Mouse (Mus musculus) ES-E14 (cell line): Measurements from ENCODE around the gene Prkag2. TPM values are rescaled to one million over a fixed set of nuclear protein-coding genes. Genes with fewer than 3 reads are reported as not detected.

ENCODE experiments used
- DNase-seq: peaks from one replicate; pipeline ENCODE4 v3.0.0-alpha.2; 2013; ENCODE audit warnings: low read depth, low spot score
- H3K27ac ChIP-seq: 2 replicates; pipeline ENCODE4 v1.5.1; 2012; ENCODE audit warnings: low read depth, mild to moderate bottlenecking, low read length, moderate library complexity, mixed read lengths; ENCODE audit not compliant: poor library complexity, insufficient read depth, severe bottlenecking
- H3K36me3 ChIP-seq: 2 replicates; pipeline ENCODE4 v1.6.1; 2012; ENCODE audit warnings: mild to moderate bottlenecking, low read length, moderate library complexity, mixed read lengths; ENCODE audit not compliant: control insufficient read depth, poor library complexity, insufficient read depth, severe bottlenecking
- H3K4me1 ChIP-seq, 2 experiments: fragments of 150-350 bp in 1 of 2; sonication (generic) in 1 of 2; 2 replicates each; pipeline ENCODE4 v1.6.1; 2012; ENCODE audit warnings: low read length in 2 of 2, mild to moderate bottlenecking in 1 of 2, mixed read lengths in 1 of 2; ENCODE audit not compliant: control insufficient read depth in 2 of 2, insufficient read depth in 2 of 2, poor library complexity in 1 of 2
- H3K4me3 ChIP-seq, 2 experiments: fragments of 150-350 bp in 1 of 2; sonication (generic) in 1 of 2; 2 replicates each; pipeline ENCODE4 v1.5.1; 2012; ENCODE audit warnings: low read length in 2 of 2, low read depth in 1 of 2, mild to moderate bottlenecking in 1 of 2, mixed read lengths in 1 of 2; ENCODE audit not compliant: insufficient read depth in 1 of 2, poor library complexity in 1 of 2, severe bottlenecking in 1 of 2
- H3K9ac ChIP-seq: 2 replicates; pipeline ENCODE4 v1.6.1; 2012; ENCODE audit warnings: low read depth, mild to moderate bottlenecking, low read length, mixed read lengths; ENCODE audit not compliant: poor library complexity, insufficient read depth, severe bottlenecking
- H3K9me3 ChIP-seq: fragments of 150-350 bp; sonication (generic); 2 replicates; pipeline ENCODE4 v1.6.1; 2012; ENCODE audit warnings: low read depth, mild to moderate bottlenecking, low read length; ENCODE audit not compliant: control insufficient read depth, insufficient read depth
- CHD2 ChIP-seq: IDR thresholded peaks from 2 replicates; pipeline ENCODE4 v1.6.1; 2014; ENCODE audit warnings: mild to moderate bottlenecking, low read depth, low read length, inconsistent platforms
- HCFC1 ChIP-seq: IDR thresholded peaks from 2 replicates; pipeline ENCODE4 v1.6.1; 2012; ENCODE audit warnings: low read length, inconsistent platforms, borderline replicate concordance; ENCODE audit not compliant: insufficient read depth
- MAFK ChIP-seq: IDR thresholded peaks from 2 replicates; pipeline ENCODE4 v1.6.1; 2014; ENCODE audit warnings: mild to moderate bottlenecking, low read depth, low read length, inconsistent platforms; ENCODE audit not compliant: insufficient read depth
- ZC3H11A ChIP-seq: IDR thresholded peaks from 2 replicates; pipeline ENCODE4 v1.6.1; 2012; ENCODE audit warnings: low read depth, mild to moderate bottlenecking, inconsistent platforms, low read length, borderline replicate concordance
- ZNF384 ChIP-seq: IDR thresholded peaks from 2 replicates; pipeline ENCODE4 v1.6.1; 2012; ENCODE audit warnings: low read depth, low read length, inconsistent platforms
- in situ Hi-C, 2 experiments: fragments of 600-800 bp; cut with MboI; formaldehyde crosslinking; loops; one replicate each; pipeline ENCODE4 v1.15.1; 2025; ENCODE audit warnings: low sequenced_read_pairs in 2 of 2, inconsistent platforms in 1 of 2; ENCODE audit not compliant: unreplicated experiment in 2 of 2
- total RNA-seq: library from RNA; depleted of rRNA; stranded (reverse); fragments of 300-350 nt; gene quantifications from 2 replicates; pipeline ENCODE4 v1.2.3, GENCODE M21; 2012

Prkag2 gene
- total RNA-seq, 1 experiment, result 10.5 TPM

DNA sequence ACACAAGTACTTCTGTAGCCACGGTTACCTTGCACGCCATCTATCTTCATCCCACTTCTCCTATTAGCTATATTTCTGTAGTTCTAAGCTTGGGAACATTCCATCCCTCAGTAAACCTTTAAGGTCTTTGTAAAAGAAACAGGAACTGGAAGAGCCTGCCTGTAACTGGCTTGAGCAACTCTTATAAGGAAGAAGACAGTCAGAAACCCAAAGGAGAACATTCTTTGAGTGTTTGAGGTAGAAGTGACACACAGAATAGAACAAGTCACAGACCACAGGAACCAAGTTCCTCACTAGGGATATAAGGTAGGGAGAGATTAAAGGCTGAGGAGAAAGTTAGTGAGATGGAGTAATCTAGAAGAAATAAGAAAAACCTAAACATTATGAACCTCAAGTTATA is 273.3 kb downstream of the Prkag2 start:
- Histone ChIP-seq H3K9me3 (no peaks in the 10 kb centered on the region), H3K4me3 (no peak overlapping the region), H3K27ac (no peak overlapping the region), H3K36me3 (no peaks in the 10 kb centered on the region; the same call in 1 of the 2 replicates), H3K4me1 (peaks cover 3 to 7% of the 10 kb centered on the region in 2 experiments; a peak in 1 of 4 replicates), H3K9ac (no peak overlapping the region)
- TF ChIP-seq ZC3H11A (no peak), HCFC1 (no peak), MAFK (no peak), CHD2 (no peak), ZNF384 (no peak)
- in situ Hi-C loops, result no loop called here
- DNase-seq, result no peak

DNA sequence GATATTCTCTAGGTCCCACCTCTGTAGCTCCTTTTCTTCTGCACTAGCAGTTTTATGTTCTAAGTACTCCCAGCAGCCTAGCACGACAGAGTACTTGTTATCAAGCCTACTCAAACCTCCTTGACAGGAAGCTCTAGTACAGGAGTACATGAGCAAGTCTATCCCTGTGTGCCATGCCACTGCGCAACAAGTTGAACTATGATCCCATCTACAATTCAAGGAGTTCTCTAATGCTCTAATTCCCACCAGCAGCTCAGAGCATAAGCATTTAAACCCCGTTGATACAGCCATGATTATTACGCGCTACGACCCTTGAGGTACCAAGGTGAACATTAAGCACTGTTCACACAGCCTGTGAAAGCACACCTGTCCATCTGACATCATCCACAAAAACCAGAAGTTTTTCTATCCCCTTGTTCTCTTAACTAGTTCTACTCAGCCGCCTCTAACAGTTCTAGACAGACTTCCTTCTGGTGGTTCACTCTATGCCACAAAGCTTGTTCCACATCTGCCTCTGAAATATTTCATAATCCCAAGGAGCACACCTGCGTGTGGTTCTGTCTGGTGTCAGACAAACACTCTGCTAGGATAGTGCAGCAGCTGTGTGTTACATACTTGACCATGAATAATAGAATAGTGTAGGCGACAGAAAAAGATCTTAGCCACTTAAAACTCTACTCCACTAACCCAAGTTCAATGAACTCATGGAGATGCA is 274.2 kb downstream of the Prkag2 start:
- H3K9me3 ChIP-seq, result no peaks in the 10 kb centered on the region
- no peaks in the 10 kb centered on the region for H3K36me3 ChIP-seq
- TF ChIP-seq CHD2 (no peak), ZC3H11A (no peak), ZNF384 (no peak), HCFC1 (no peak), MAFK (no peak)
- H3K4me1 ChIP-seq, result peaks cover 5 to 6% of the 10 kb centered on the region in 2 experiments; a peak in 1 of 4 replicates
- H3K4me3 ChIP-seq, result no peak overlapping the region
- in situ Hi-C loops, result no loop called here
- H3K27ac ChIP-seq, result no peak overlapping the region
- no peak for DNase-seq
- H3K9ac ChIP-seq, result no peak overlapping the region

DNA sequence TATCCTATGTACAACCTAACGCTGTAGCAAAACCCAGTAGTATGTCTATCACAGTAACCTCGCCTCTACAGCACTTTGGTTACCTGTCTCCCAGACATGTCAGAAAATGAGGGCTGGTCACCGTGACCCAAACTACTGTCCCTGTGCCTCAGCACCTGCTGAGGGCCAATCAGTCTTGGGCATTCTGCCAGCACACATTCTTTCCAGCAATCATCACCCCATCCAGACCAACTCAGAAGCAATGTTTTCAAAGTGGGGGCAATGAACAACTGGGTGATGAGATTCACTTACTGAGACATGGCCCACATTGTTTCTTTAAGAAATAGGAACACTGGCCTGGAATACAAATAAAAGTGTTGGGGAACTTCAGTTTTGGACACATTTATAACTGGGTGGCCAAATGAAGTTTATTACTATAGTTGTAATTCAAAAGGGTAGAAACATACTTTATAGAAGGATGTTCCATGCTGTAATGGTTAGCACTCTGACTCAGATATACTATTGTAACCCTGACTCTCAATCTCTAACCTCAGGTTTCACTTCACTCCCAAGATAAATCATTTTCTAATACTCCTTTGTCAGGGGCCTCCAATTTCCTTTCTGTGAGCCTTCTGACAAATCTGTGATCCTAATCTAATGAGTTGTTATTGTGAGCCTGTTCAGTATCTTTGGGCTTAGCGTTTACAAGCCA is 274.9 kb downstream of the Prkag2 start:
- peaks cover 3 to 7% of the 10 kb centered on the region in 2 experiments; a peak in 1 of 4 replicates for H3K4me1 ChIP-seq
- DNase-seq, result no peak
- in situ Hi-C loops, result no loop called here

DNA sequence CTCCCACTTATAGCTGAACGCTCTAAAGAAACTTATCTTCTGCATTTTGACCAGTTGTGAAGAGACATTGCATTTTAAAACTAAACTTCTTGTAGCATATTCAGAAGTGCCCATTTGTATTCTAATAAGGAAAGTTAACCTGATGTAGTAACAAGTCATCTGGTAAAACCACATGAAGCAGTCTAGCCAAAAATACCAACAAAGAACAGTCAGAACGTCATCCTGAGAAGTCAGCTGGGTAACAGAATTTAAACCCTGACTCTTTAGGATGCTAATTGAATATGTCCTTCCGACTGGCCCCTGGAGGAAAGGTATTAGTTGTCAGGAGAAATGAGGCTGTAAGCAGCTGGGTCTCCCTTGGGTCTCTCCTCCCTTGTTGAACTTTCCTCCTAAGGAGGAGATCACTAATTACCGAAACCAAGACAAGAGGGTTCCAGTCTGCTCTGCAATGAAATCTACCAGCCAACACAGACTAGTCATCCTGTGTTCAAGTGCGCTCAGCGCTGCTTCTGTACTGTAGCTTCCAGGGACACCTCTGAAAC is 276.5 kb downstream of the Prkag2 start:
- peaks cover 4 to 6% of the 10 kb centered on the region in 2 experiments; a peak in 1 of 4 replicates for H3K4me1 ChIP-seq
- no peak overlapping the region for H3K4me3 ChIP-seq
- no peak for TF ChIP-seq MAFK

More for the DNA sequence above, 274.9 kb downstream of the Prkag2 start:
- no peak overlapping the region for H3K4me3 ChIP-seq
- H3K36me3 ChIP-seq, result no peaks in the 10 kb centered on the region
- H3K9me3 ChIP-seq, result no peaks in the 10 kb centered on the region
- TF ChIP-seq MAFK (no peak), CHD2 (no peak), HCFC1 (no peak), ZNF384 (no peak), ZC3H11A (no peak)
- H3K27ac ChIP-seq, result no peak overlapping the region
- H3K9ac ChIP-seq, result no peak overlapping the region

More for the DNA sequence above, 276.5 kb downstream of the Prkag2 start:
- H3K27ac ChIP-seq, result no peak overlapping the region
- H3K36me3 ChIP-seq, result peaks cover 4% of the 10 kb centered on the region; the same call in 1 of the 2 replicates
- in situ Hi-C loops, result no loop called here
- H3K9me3 ChIP-seq, result no peaks in the 10 kb centered on the region
- no peak overlapping the region for H3K9ac ChIP-seq
- DNase-seq, result no peak
